Mouse (Mus musculus): ENCODE measurements at regions not wholly inside any gene's neighbourhood (a gene's known extent, or its start where the extent isn't known, plus 50 kb on each side); places are given as distances from the start of the nearest gene placed in this dataset.

GRCm38 (mm10) chr14:55345091-55345490 is 123.3 kb downstream of the Dhrs2 start:
- Histone ChIP-seq H3K27ac (no peak overlapping the region), H3K27me3 (no peaks in the 10 kb centered on the region), H3K4me3 (no peak overlapping the region), H3K4me2 (replicated peaks) (no peak overlapping the region), H3K9me3 (0 out of 2 replicates have a peak, but pooled peaks cover 3% of the 10 kb centered on the region), H3K9ac (no peak overlapping the region), H3K36me3 (no peaks in the 10 kb centered on the region), H3K4me1 (no peaks in the 10 kb centered on the region)
- WGBS = 80% methylated on average over 5 of the region's 5 CpGs
- ATAC-seq (ENCODE audit: low FRiP score, low read depth) = no peak

GRCm38 (mm10) chr14:55348098-55348497 is 126.3 kb downstream of the Dhrs2 start:
- Histone ChIP-seq H3K4me2 (replicated peaks) (no peak overlapping the region), H3K4me3 (no peak overlapping the region), H3K27me3 (no peaks in the 10 kb centered on the region), H3K9ac (no peak overlapping the region), H3K4me1 (no peaks in the 10 kb centered on the region), H3K9me3 (0 out of 2 replicates have a peak, but pooled peaks cover 3% of the 10 kb centered on the region), H3K27ac (no peak overlapping the region), H3K36me3 (no peaks in the 10 kb centered on the region)
- ATAC-seq (ENCODE audit: low FRiP score, low read depth) = no peak
- WGBS = 94% methylated on average over 4 of the region's 4 CpGs

- WGBS = 67% methylated on average over 2 of the region's 2 CpGs
- Histone ChIP-seq H3K9ac (no peak overlapping the region), H3K27ac (no peak overlapping the region)
Observed at GRCm38 (mm10) chr14:55357258-55357657, 121.3 kb upstream of the Dhrs4 start.

GRCm38 (mm10) chr14:55358429-55358828 is 120.1 kb upstream of the Dhrs4 start:
- ATAC-seq (ENCODE audit: low FRiP score, low read depth) = no peak
- Histone ChIP-seq H3K36me3 (no peaks in the 10 kb centered on the region), H3K9ac (no peak overlapping the region), H3K27ac (no peak overlapping the region), H3K9me3 (no peaks in the 10 kb centered on the region), H3K4me2 (replicated peaks) (no peak overlapping the region), H3K27me3 (no peaks in the 10 kb centered on the region), H3K4me3 (no peak overlapping the region), H3K4me1 (no peaks in the 10 kb centered on the region)
- 72% methylated on average over 2 of the region's 2 CpGs for WGBS

More at GRCm38 (mm10) chr14:55357258-55357657, 121.3 kb upstream of the Dhrs4 start:
- Histone ChIP-seq H3K36me3 (no peaks in the 10 kb centered on the region), H3K4me1 (no peaks in the 10 kb centered on the region), H3K4me3 (no peak overlapping the region), H3K9me3 (no peaks in the 10 kb centered on the region), H3K27me3 (no peaks in the 10 kb centered on the region), H3K4me2 (replicated peaks) (no peak overlapping the region)
- ATAC-seq (ENCODE audit: low FRiP score, low read depth) = no peak

GRCm38 (mm10) chr14:55362316-55362715 is 116.2 kb upstream of the Dhrs4 start:
- no peaks in the 10 kb centered on the region for H3K4me1 ChIP-seq
- no peaks in the 10 kb centered on the region for H3K27me3 ChIP-seq
- no peak overlapping the region for H3K4me2 ChIP-seq (replicated peaks)
- ATAC-seq (ENCODE audit: low FRiP score, low read depth) = no peak
- H3K36me3 ChIP-seq = no peaks in the 10 kb centered on the region
- H3K4me3 ChIP-seq = no peak overlapping the region
- no peaks in the 10 kb centered on the region for H3K9me3 ChIP-seq
- 63% methylated on average over 4 of the region's 4 CpGs for WGBS
- H3K9ac ChIP-seq = no peak overlapping the region
- H3K27ac ChIP-seq = no peak overlapping the region

GRCm38 (mm10) chr14:55362757-55363156 is 115.8 kb upstream of the Dhrs4 start:
- Histone ChIP-seq H3K4me3 (no peak overlapping the region), H3K9me3 (no peaks in the 10 kb centered on the region), H3K27ac (no peak overlapping the region), H3K36me3 (no peaks in the 10 kb centered on the region), H3K4me1 (no peaks in the 10 kb centered on the region), H3K27me3 (no peaks in the 10 kb centered on the region), H3K9ac (no peak overlapping the region), H3K4me2 (replicated peaks) (no peak overlapping the region)
- WGBS = 72% methylated on average over 7 of the region's 7 CpGs
- no peak for ATAC-seq (ENCODE audit: low FRiP score, low read depth)

GRCm38 (mm10) chr14:55370384-55370783 is 108.2 kb upstream of the Dhrs4 start:
- Histone ChIP-seq H3K9me3 (no peaks in the 10 kb centered on the region), H3K4me3 (no peak overlapping the region), H3K9ac (no peak overlapping the region), H3K27me3 (no peaks in the 10 kb centered on the region), H3K36me3 (no peaks in the 10 kb centered on the region), H3K4me1 (no peaks in the 10 kb centered on the region), H3K27ac (no peak overlapping the region), H3K4me2 (replicated peaks) (no peak overlapping the region)
- ATAC-seq (ENCODE audit: low FRiP score, low read depth) = no peak
- WGBS = 88% methylated on average over 5 of the region's 5 CpGs

- Histone ChIP-seq H3K9me3 (no peaks in the 10 kb centered on the region), H3K36me3 (no peaks in the 10 kb centered on the region), H3K4me1 (no peaks in the 10 kb centered on the region), H3K27ac (no peak overlapping the region), H3K4me2 (replicated peaks) (no peak overlapping the region), H3K9ac (no peak overlapping the region), H3K27me3 (no peaks in the 10 kb centered on the region), H3K4me3 (no peak overlapping the region)
- no peak for ATAC-seq (ENCODE audit: low FRiP score, low read depth)
- WGBS = 77% methylated on average over 5 of the region's 5 CpGs
Observed at GRCm38 (mm10) chr14:55372960-55373359, 105.6 kb upstream of the Dhrs4 start.

- H3K4me2 ChIP-seq (replicated peaks) = no peak overlapping the region
- H3K27ac ChIP-seq = no peak overlapping the region
- 46% methylated on average over 6 of the region's 6 CpGs for WGBS
- 0 out of 2 replicates have a peak, but pooled peaks cover 3% of the 10 kb centered on the region for H3K4me1 ChIP-seq
- no peaks in the 10 kb centered on the region for H3K27me3 ChIP-seq
- no peak overlapping the region for H3K4me3 ChIP-seq
- H3K9ac ChIP-seq = no peak overlapping the region
- no peaks in the 10 kb centered on the region for H3K36me3 ChIP-seq
- no peak for ATAC-seq (ENCODE audit: low FRiP score, low read depth)
- H3K9me3 ChIP-seq = no peaks in the 10 kb centered on the region
Observed at GRCm38 (mm10) chr14:55386773-55387172, 91.8 kb upstream of the Dhrs4 start.

- Histone ChIP-seq H3K4me3 (no peak overlapping the region), H3K27me3 (no peaks in the 10 kb centered on the region), H3K36me3 (no peaks in the 10 kb centered on the region), H3K4me2 (replicated peaks) (no peak overlapping the region), H3K9me3 (no peaks in the 10 kb centered on the region), H3K27ac (no peak overlapping the region), H3K4me1 (0 out of 2 replicates have a peak, but pooled peaks cover 3% of the 10 kb centered on the region), H3K9ac (no peak overlapping the region)
- ATAC-seq (ENCODE audit: low FRiP score, low read depth) = no peak
- WGBS = 60% methylated on average over 6 of the region's 6 CpGs
Observed at GRCm38 (mm10) chr14:55387378-55387777, 91.2 kb upstream of the Dhrs4 start.

- 71% methylated on average over 6 of the region's 6 CpGs for WGBS
- H3K4me1 ChIP-seq = no peaks in the 10 kb centered on the region
- no peaks in the 10 kb centered on the region for H3K27me3 ChIP-seq
- H3K4me2 ChIP-seq (replicated peaks) = no peak overlapping the region
- ATAC-seq (ENCODE audit: low FRiP score, low read depth) = no peak
- H3K9me3 ChIP-seq = no peaks in the 10 kb centered on the region
- no peak overlapping the region for H3K27ac ChIP-seq
- no peak overlapping the region for H3K4me3 ChIP-seq
- H3K36me3 ChIP-seq = no peaks in the 10 kb centered on the region
- H3K9ac ChIP-seq = no peak overlapping the region
Observed at GRCm38 (mm10) chr14:55392390-55392789, 86.2 kb upstream of the Dhrs4 start.

GRCm38 (mm10) chr14:55406146-55406545 is 72.4 kb upstream of the Dhrs4 start:
- no peaks in the 10 kb centered on the region for H3K36me3 ChIP-seq
- ATAC-seq (ENCODE audit: low FRiP score, low read depth) = no peak
- no peak overlapping the region for H3K4me2 ChIP-seq (replicated peaks)
- H3K4me3 ChIP-seq = no peak overlapping the region
- no peak overlapping the region for H3K9ac ChIP-seq
- H3K27ac ChIP-seq = no peak overlapping the region
- 93% methylated on average over 2 of the region's 2 CpGs for WGBS
- no peaks in the 10 kb centered on the region for H3K9me3 ChIP-seq
- no peaks in the 10 kb centered on the region for H3K4me1 ChIP-seq
- no peaks in the 10 kb centered on the region for H3K27me3 ChIP-seq

Data from limb, embryonic 13.5 days (tissue).